Mouse (Mus musculus) neutrophil, adult 83 days (primary cell): ENCODE data around the gene Fabp2. TPM values are rescaled to one million over a fixed set of nuclear protein-coding genes. Genes with fewer than 3 reads are reported as not detected.

Source experiments
- total RNA-seq, 2 experiments: library from RNA; stranded (reverse); gene quantifications; one replicate each; pipeline ENCODE4 v1.2.4; 2023

The Fabp2 gene
- total RNA-seq: not detected

GRCm38 (mm10) chr3:122894772-122895171, at the start of gene Fabp2:
Gene Fabp2 (plus strand): TSS chr3:122895072.

GRCm38 (mm10) chr3:122919260-122919659, 24.4 kb downstream of the Fabp2 start, which contains the start of gene Gm10959:
Gene Gm10959 (minus strand): TSS chr3:122919360.

GRCm38 (mm10) chr3:122924009-122924914, 29.4 kb downstream of the Fabp2 start, which contains the start of gene 1810037I17Rik:
Gene 1810037I17Rik (plus strand): TSS chr3:122924203.

Other genes starting within 250 kb of the Fabp2 start
- gene Pde5a, start 166.1 kb upstream of the Fabp2 start, total RNA-seq: 1 to 10 TPM; 1.7 to 2.9 TPM
- gene Gm10959, start 24.3 kb downstream of the Fabp2 start, total RNA-seq: not detected
- gene 1810037I17Rik, start 29.1 kb downstream of the Fabp2 start, total RNA-seq: 10 to 100 TPM; 48.5 to 54.8 TPM
- 10 to 100 TPM in 1 of 2 experiments, 1 to 10 TPM in 1; 8.3 to 14.1 TPM for gene Usp53, start 89.4 kb downstream of the Fabp2 start, total RNA-seq
- gene Myoz2, start 139.9 kb downstream of the Fabp2 start, total RNA-seq: not detected